Mouse (Mus musculus) heart, adult 2 months (tissue): ENCODE results near the gene Smad6. TPM values are rescaled to one million over a fixed set of nuclear protein-coding genes. Genes with fewer than 3 reads are reported as not detected.
A peak's percentile ranks its signal among the peaks of the same experiment; 100 is the strongest.

Source experiments
- DNase-seq, 2 experiments: peaks; one replicate each; pipeline ENCODE4 v3.0.0; 2021
- H3K27ac ChIP-seq: fragments of 200-600 bp; 2 replicates; pipeline ENCODE4 v1.8.1; 2022
- H3K27me3 ChIP-seq: fragments of 200-500 bp; 2 replicates; pipeline ENCODE4 v1.6.1; 2012; ENCODE audit warnings: mild to moderate bottlenecking, low read length, inconsistent platforms, mixed read lengths; ENCODE audit not compliant: control insufficient read depth, insufficient read depth
- H3K36me3 ChIP-seq: fragments of 200-500 bp; 2 replicates; pipeline ENCODE4 v1.6.1; 2012; ENCODE audit warnings: low read length, inconsistent platforms; ENCODE audit not compliant: control insufficient read depth, insufficient read depth
- H3K4me1 ChIP-seq: fragments of 200-500 bp; 2 replicates; pipeline ENCODE4 v1.6.1; 2011; ENCODE audit warnings: low read length; ENCODE audit not compliant: control insufficient read depth, insufficient read depth
- H3K4me3 ChIP-seq: fragments of 200-600 bp; 2 replicates; pipeline ENCODE4 v1.8.1; 2022
- H3K79me2 ChIP-seq: fragments of 200-500 bp; replicated peaks from 2 replicates; pipeline ENCODE4 v1.6.1; 2012; ENCODE audit warnings: mild to moderate bottlenecking, inconsistent platforms, low read length, moderate library complexity, mixed read lengths; ENCODE audit not compliant: control insufficient read depth, insufficient read depth
- H3K9ac ChIP-seq: fragments of 200-500 bp; 2 replicates; pipeline ENCODE4 v1.6.1; 2012; ENCODE audit warnings: low read depth, mild to moderate bottlenecking, control low read depth, inconsistent platforms, low read length, mixed read lengths
- CTCF ChIP-seq: fragments of 200-600 bp; IDR thresholded peaks from 2 replicates; pipeline ENCODE4 v1.8.1; 2022; ENCODE audit warnings: antibody characterized with exemption, mild to moderate bottlenecking, moderate library complexity
- EP300 ChIP-seq: fragments of 200-500 bp; IDR thresholded peaks from 2 replicates; pipeline ENCODE4 v1.6.1; 2011; ENCODE audit warnings: low read depth, low read length, control low read depth; ENCODE audit not compliant: insufficient read depth
- POLR2A ChIP-seq: fragments of 200-500 bp; IDR thresholded peaks from 2 replicates; pipeline ENCODE4 v1.6.1; 2011; ENCODE audit warnings: mild to moderate bottlenecking, low read depth, low read length, control low read depth; ENCODE audit not compliant: insufficient read depth
- WGBS: fragments of 180-500 bp; shearing (Covaris S2); methylation state at CpG from one replicate; pipeline ENCODE4 v1.1.7; 2018; 5-methylcytosine and 5-hydroxymethylcytosine counted together
- intact Hi-C: fragments of 180-260 bp; cut with DNase I; formaldehyde crosslinking; loops from one replicate; pipeline ENCODE4 v1.15.1; 2025
- polyA plus RNA-seq: library from polyadenylated mRNA; depleted of rRNA; stranded (reverse); fragments of >200 nt; gene quantifications from 2 replicates; pipeline ENCODE4 v1.2.3, GENCODE M21; 2012
- total RNA-seq, 2 experiments: library from RNA; stranded (reverse); gene quantifications; 2 replicates each; pipeline ENCODE4 v1.2.3; 2021

The Smad6 gene
- total and polyA plus RNA-seq, 3 experiments, result 11.0 to 15.1 (median 14.7) TPM

- no peaks in the 10 kb centered on the region for H3K79me2 ChIP-seq
- peaks cover 15% of the 10 kb centered on the region for H3K4me1 ChIP-seq
- intact Hi-C loops, result loop anchor here (2.0 to 5.0 kb wide), 2 partner anchors 23 to 38 kb away; no protein-coding TSS in a partner anchor
- H3K36me3 ChIP-seq, result no peaks in the 10 kb centered on the region
- no peaks in the 10 kb centered on the region for H3K27me3 ChIP-seq
- H3K4me3 ChIP-seq, result peak overlapping the region; percentile 56
- 0 out of 2 replicates have a peak, but pooled peaks have one; percentile 33 for TF ChIP-seq EP300
- TF ChIP-seq POLR2A, result no peak
- H3K27ac ChIP-seq, result peak overlapping the region; percentile 64
- WGBS, result 19% methylated on average over 32 of the region's 32 CpGs
- DNase-seq, result peak; percentile 62 to 74
- peak overlapping the region; percentile 9 for H3K9ac ChIP-seq
Measured at GRCm38 (mm10) chr9:64049471-64050380, 27.9 kb upstream of the Smad6 start.

- Histone ChIP-seq H3K4me1 (peaks cover 12% of the 10 kb centered on the region), H3K79me2 (no peaks in the 10 kb centered on the region), H3K27me3 (no peaks in the 10 kb centered on the region), H3K27ac (peak overlapping the region; percentile 58), H3K9ac (0 out of 2 replicates have a peak overlapping the region, but pooled peaks have one; percentile 14), H3K36me3 (no peaks in the 10 kb centered on the region), H3K4me3 (no peak overlapping the region)
- no peak for TF ChIP-seq POLR2A
- TF ChIP-seq CTCF, result peak; percentile 27
- 11% methylated on average over 14 of the region's 14 CpGs for WGBS
- DNase-seq, result peak; percentile 61 to 72
- intact Hi-C loops, result no loop called here
Measured at GRCm38 (mm10) chr9:64045117-64045890, 23.4 kb upstream of the Smad6 start.

GRCm38 (mm10) chr9:64044343-64044742, 22.5 kb upstream of the Smad6 start:
- DNase-seq, result no peak
- 74% methylated on average over 8 of the region's 8 CpGs for WGBS
- TF ChIP-seq POLR2A (no peak), EP300 (no peak), CTCF (no peak)
- Histone ChIP-seq H3K4me3 (no peak overlapping the region), H3K36me3 (no peaks in the 10 kb centered on the region), H3K27ac (no peak overlapping the region), H3K9ac (no peak overlapping the region), H3K27me3 (no peaks in the 10 kb centered on the region), H3K4me1 (peaks cover 10% of the 10 kb centered on the region), H3K79me2 (no peaks in the 10 kb centered on the region)
- intact Hi-C loops, result no loop called here

- DNase-seq, result no peak
- Histone ChIP-seq H3K9ac (no peak overlapping the region), H3K27me3 (no peaks in the 10 kb centered on the region), H3K4me1 (peaks cover 10% of the 10 kb centered on the region), H3K36me3 (no peaks in the 10 kb centered on the region), H3K4me3 (no peak overlapping the region), H3K79me2 (no peaks in the 10 kb centered on the region), H3K27ac (no peak overlapping the region)
- intact Hi-C loops, result no loop called here
- no peak for TF ChIP-seq POLR2A
- WGBS, result 87% methylated on average over 4 of the region's 4 CpGs
Measured at GRCm38 (mm10) chr9:64042911-64043310, 21.1 kb upstream of the Smad6 start.

- peaks cover 10% of the 10 kb centered on the region for H3K4me1 ChIP-seq
- no peak for DNase-seq
- H3K27ac ChIP-seq, result no peak overlapping the region
- no peak for TF ChIP-seq EP300
- no peaks in the 10 kb centered on the region for H3K27me3 ChIP-seq
- intact Hi-C loops, result no loop called here
- WGBS, result 95% methylated on average over 8 of the region's 8 CpGs
- H3K4me3 ChIP-seq, result no peak overlapping the region
- no peaks in the 10 kb centered on the region for H3K36me3 ChIP-seq
- H3K9ac ChIP-seq, result no peak overlapping the region
- H3K79me2 ChIP-seq, result no peaks in the 10 kb centered on the region
Measured at GRCm38 (mm10) chr9:64042216-64042615, 20.4 kb upstream of the Smad6 start.
